Mouse (Mus musculus) liver, embryonic 14.5 days (tissue): ENCODE measurements around the gene Paox. TPM values are rescaled to one million over a fixed set of nuclear protein-coding genes. Genes with fewer than 3 reads are reported as not detected.
A peak's percentile ranks its signal among the peaks of the same experiment; 100 is the strongest.

Experiments used
- ATAC-seq: fragments of 200-750 bp; cut with Nextera tagmentation; 2 replicates; pipeline ENCODE4 v1.8.0; 2017; ENCODE audit warnings: moderate number of reproducible peaks, mild to moderate bottlenecking, moderate library complexity; ENCODE audit not compliant: insufficient read depth
- DNase-seq, 3 experiments: peaks; one replicate each; pipeline ENCODE4 v3.0.0-alpha.2; 2012 to 2013; ENCODE audit warnings: low read depth in 3 of 3, low spot score in 3 of 3
- H3K27ac ChIP-seq: fragments of 300-500 bp; sonication (generic); 2 replicates; pipeline ENCODE4 v1.5.1; 2014; ENCODE audit warnings: moderate library complexity, mild to moderate bottlenecking, control low read depth, inconsistent platforms
- H3K27me3 ChIP-seq: fragments of 300-500 bp; sonication (generic); 2 replicates; pipeline ENCODE4 v1.6.1; 2014; ENCODE audit warnings: mild to moderate bottlenecking, low read length, moderate library complexity; ENCODE audit not compliant: control insufficient read depth, insufficient read depth
- H3K36me3 ChIP-seq: fragments of 300-500 bp; sonication (generic); replicated peaks from 2 replicates; pipeline ENCODE4 v1.6.1; 2014; ENCODE audit warnings: low read depth; ENCODE audit not compliant: control insufficient read depth, insufficient read depth
- H3K4me1 ChIP-seq, 2 experiments: fragments of 200-500 bp in 1 of 2; fragments of 300-500 bp in 1 of 2; sonication (generic) in 1 of 2; replicated peaks; 2 replicates each; pipeline ENCODE4 v1.6.1; 2012 to 2014; ENCODE audit warnings: antibody characterized with exemption in 1 of 2, inconsistent platforms in 1 of 2, low read length in 1 of 2; ENCODE audit not compliant: control insufficient read depth in 2 of 2, insufficient read depth in 2 of 2
- H3K4me2 ChIP-seq: fragments of 300-500 bp; sonication (generic); 2 replicates; pipeline ENCODE4 v1.6.1; 2014; ENCODE audit warnings: low read depth, mild to moderate bottlenecking, control low read depth, moderate library complexity
- H3K4me3 ChIP-seq, 2 experiments: fragments of 200-500 bp in 1 of 2; fragments of 300-500 bp in 1 of 2; sonication (generic) in 1 of 2; 2 replicates each; pipeline ENCODE4 v1.5.1; 2012 to 2014; ENCODE audit warnings: low read depth in 2 of 2, low read length in 2 of 2, mild to moderate bottlenecking in 2 of 2, control low read depth in 1 of 2, inconsistent platforms in 1 of 2, moderate library complexity in 1 of 2; ENCODE audit not compliant: insufficient read depth in 1 of 2
- H3K9ac ChIP-seq: fragments of 300-500 bp; sonication (generic); replicated peaks from 2 replicates; pipeline ENCODE4 v1.6.1; 2014; ENCODE audit warnings: mild to moderate bottlenecking, control low read depth, moderate library complexity
- H3K9me3 ChIP-seq: fragments of 300-500 bp; sonication (generic); 2 replicates; pipeline ENCODE4 v1.6.1; 2016; ENCODE audit warnings: low read length, mixed read lengths; ENCODE audit not compliant: control insufficient read depth
- CTCF ChIP-seq: IDR thresholded peaks from 2 replicates; pipeline ENCODE4 v1.5.1; 2016; ENCODE audit warnings: antibody characterized with exemption, low read depth, control low read depth
- EP300 ChIP-seq: IDR thresholded peaks from 2 replicates; pipeline ENCODE4 v1.6.1; 2016; ENCODE audit warnings: antibody characterized with exemption, low read depth
- WGBS: fragments of 180-500 bp; shearing (Covaris S2); extraction: QIAGEN DNeasy Blood & Tissue Kit; methylation state at CpG from one replicate; pipeline ENCODE4 v1.1.7; 2014; ENCODE audit not compliant: insufficient replicate concordance; 5-methylcytosine and 5-hydroxymethylcytosine counted together
- polyA plus RNA-seq, 2 experiments: library from polyadenylated mRNA; depleted of rRNA in 1 of 2; stranded (reverse) in 1 of 2; unstranded in 1 of 2; fragments of >200 nt; fragmentation: Nextera tagmentation in 1 of 2; extraction: Ambion mirVana in 1 of 2; gene quantifications; 2 replicates each; pipeline versions ENCODE4 v1.2.1 to v1.2.3; 2012 to 2014

The Paox gene
- polyA plus RNA-seq, 2 experiments, result 4.2 to 10.4 TPM

- H3K4me3 ChIP-seq, result no peak overlapping the region
- no peaks in the 10 kb centered on the region for H3K9me3 ChIP-seq
- peaks cover 33% of the 10 kb centered on the region for H3K27me3 ChIP-seq
- H3K36me3 ChIP-seq, result no peaks in the 10 kb centered on the region
- H3K4me2 ChIP-seq, result no peak overlapping the region
- DNase-seq (peak; percentile 13 to 16 (median 14)), ATAC-seq (no peak)
- H3K9ac ChIP-seq, result no peak overlapping the region
- no peaks in the 10 kb centered on the region for H3K4me1 ChIP-seq
- H3K27ac ChIP-seq, result no peak overlapping the region
- WGBS, result 5% methylated on average over 24 of the region's 24 CpGs
- TF ChIP-seq EP300, result no peak
Observed at GRCm38 (mm10) chr7:140080503-140081156, 35.0 kb upstream of the Paox start.

- Histone ChIP-seq H3K27ac (no peak overlapping the region), H3K4me3 (no peak overlapping the region), H3K4me2 (no peak overlapping the region), H3K27me3 (peaks cover 33% of the 10 kb centered on the region), H3K4me1 (no peaks in the 10 kb centered on the region), H3K9ac (no peak overlapping the region), H3K9me3 (no peaks in the 10 kb centered on the region), H3K36me3 (no peaks in the 10 kb centered on the region)
- TF ChIP-seq EP300 (no peak), CTCF (no peak)
- 24% methylated on average over 20 of the region's 20 CpGs for WGBS
- DNase-seq (no peak), ATAC-seq (no peak)
Observed at GRCm38 (mm10) chr7:140081408-140082241, 34.0 kb upstream of the Paox start.

- no peak for DNase-seq
Observed at GRCm38 (mm10) chr7:140082242-140082678, 33.3 kb upstream of the Paox start, which contains the start of gene Caly. Gene Caly (minus strand): TSS chr7:140082548.

GRCm38 (mm10) chr7:140090601-140091000 lies 25.0 kb upstream of the Paox start:
- no peak overlapping the region for H3K9ac ChIP-seq
- ATAC-seq, result no peak
- TF ChIP-seq EP300 (no peak), CTCF (no peak)

More at GRCm38 (mm10) chr7:140082242-140082678, 33.3 kb upstream of the Paox start, which contains the start of gene Caly:
- Histone ChIP-seq H3K9ac (no peak within 1 kb of the TSS), H3K4me3 (no peak within 1 kb of the TSS), H3K27me3 (peaks cover 33% of the 10 kb centered on the region), H3K27ac (no peak within 1 kb of the TSS), H3K4me2 (no peak within 1 kb of the TSS), H3K4me1 (no peaks in the 10 kb centered on the region), H3K36me3 (no peaks in the 10 kb centered on the region), H3K9me3 (no peaks in the 10 kb centered on the region)
- ATAC-seq, result peak; percentile 37; the same call in 1 of the 2 replicates
- peak; percentile 50 for TF ChIP-seq CTCF
- no peak for TF ChIP-seq EP300
- WGBS, result 7% methylated on average over 18 of the region's 18 CpGs

More at GRCm38 (mm10) chr7:140090601-140091000, 25.0 kb upstream of the Paox start:
- 65% methylated on average over 10 of the region's 10 CpGs for WGBS
- no peaks in the 10 kb centered on the region for H3K4me1 ChIP-seq
- no peaks in the 10 kb centered on the region for H3K36me3 ChIP-seq
- H3K27me3 ChIP-seq, result no peaks in the 10 kb centered on the region; the same call in 1 of the 2 replicates
- H3K27ac ChIP-seq, result no peak overlapping the region
- no peak for DNase-seq
- H3K4me3 ChIP-seq, result no peak overlapping the region
- no peaks in the 10 kb centered on the region for H3K9me3 ChIP-seq
- H3K4me2 ChIP-seq, result no peak overlapping the region
